Mouse (Mus musculus): Measurements from ENCODE around the gene Gamt. TPM values are rescaled to one million over a fixed set of nuclear protein-coding genes. Genes with fewer than 3 reads are reported as not detected.
A peak's percentile ranks its signal among the peaks of the same experiment; 100 is the strongest.
"Not testable (repeated sequence)": the region's sequence is repeated elsewhere in the genome, so short reads cannot be mapped to it uniquely, and the experiment has no call there.

Gamt gene
- polyA plus RNA-seq, 1 experiment from 2014 or later: 18.7 TPM

DNA sequence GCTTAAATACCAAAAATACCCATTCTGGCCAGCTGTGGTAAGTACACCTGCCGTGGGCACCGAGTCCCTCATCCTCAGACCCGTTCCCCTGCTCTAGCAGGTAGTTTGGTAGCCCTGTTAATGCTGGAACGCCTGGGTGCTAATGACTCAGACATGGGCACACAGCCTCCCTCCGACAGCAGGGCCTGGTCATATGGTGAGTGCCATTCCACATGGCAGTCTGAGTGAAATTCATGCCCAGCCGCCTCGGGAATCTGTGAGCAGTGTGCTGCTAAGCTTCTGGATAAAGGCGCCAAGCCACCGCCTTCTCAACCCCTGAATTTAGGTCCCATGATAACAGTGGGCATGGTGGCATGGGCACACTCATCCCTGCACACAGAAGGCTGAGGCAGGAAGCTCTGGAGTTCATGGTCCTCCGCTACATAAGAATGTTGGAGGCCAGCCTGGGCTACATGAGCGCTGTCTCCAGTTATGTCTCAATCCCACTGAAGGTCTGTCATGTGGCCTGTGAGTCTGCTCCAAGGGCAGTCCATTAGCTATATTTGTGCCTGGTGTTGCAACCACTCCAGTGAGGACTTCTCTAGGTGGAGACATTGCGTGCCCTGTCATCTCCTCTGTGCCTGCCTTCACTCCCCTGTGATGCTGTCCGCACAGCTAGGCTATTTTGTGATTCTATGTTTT is 24.5 kb downstream of the Gamt start:
- 95% methylated on average over 13 of the region's 13 CpGs for WGBS
- ATAC-seq: no peak
- Histone ChIP-seq H3K9me3 (replicated peaks; ENCODE audit: control insufficient read depth, low read length) (no peaks in the 10 kb centered on the region), H3K27ac (ENCODE audit: low read depth, low read length) (no peak overlapping the region), H3K36me3 (ENCODE audit: control insufficient read depth, insufficient read depth, low read length) (peaks cover 98% of the 10 kb centered on the region), H3K4me2 (ENCODE audit: low read length) (no peak overlapping the region), H3K4me1 (ENCODE audit: control insufficient read depth, insufficient read depth, low read length) (peaks cover 8% of the 10 kb centered on the region; the same call in 1 of the 2 replicates), H3K9ac (ENCODE audit: low read length) (no peak overlapping the region), H3K4me3 (ENCODE audit: low read depth, low read length) (no peak overlapping the region), H3K27me3 (replicated peaks; ENCODE audit: control insufficient read depth, insufficient read depth, low read length) (no peaks in the 10 kb centered on the region)
- DNase-seq (ENCODE audit: low spot score): no peak

DNA sequence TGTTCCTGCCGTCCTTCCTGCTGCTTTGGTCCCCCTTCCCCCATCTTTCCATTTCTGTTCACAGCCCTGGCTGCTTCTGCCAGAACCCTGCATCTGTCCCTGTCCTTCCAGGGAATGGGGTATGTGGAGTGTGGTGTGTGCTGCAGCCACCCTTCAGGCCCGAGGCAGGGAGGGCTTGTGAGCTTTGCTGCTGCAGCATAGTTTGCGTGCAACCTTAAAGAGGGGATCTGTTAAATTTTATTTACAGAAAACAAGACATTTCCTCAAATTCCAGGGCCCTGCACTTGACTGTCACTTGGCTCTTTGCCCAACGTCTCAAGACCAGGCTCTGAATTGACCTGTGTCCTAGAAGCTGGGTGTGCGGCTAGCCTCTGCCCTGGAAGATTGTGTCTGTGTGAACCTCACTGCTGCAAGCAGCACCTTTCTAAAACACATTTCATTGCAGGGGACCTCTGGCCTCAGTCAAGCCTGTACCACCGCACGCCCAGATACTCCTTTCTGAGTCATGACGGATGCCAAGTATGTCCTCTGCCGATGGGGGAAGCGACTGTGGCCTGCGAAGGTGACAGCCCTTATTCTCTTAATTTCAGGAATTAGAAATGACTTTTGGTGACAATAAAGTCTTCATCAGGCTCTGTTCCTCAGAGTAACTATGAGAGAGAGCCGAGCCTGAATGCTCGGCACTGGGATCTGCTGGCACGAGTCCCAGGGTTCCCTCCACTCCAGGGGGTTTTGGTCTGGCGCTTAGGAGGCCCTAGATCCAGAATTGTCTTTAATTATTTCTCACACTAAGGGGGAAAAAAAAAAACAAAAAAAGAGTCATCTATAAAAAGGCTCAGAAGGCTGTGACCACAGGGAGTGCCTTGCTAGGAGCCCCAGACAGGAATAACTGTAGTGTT is 32.7 kb downstream of the Gamt start:
- ATAC-seq: no peak
- H3K4me2 ChIP-seq (ENCODE audit: low read length): peak overlapping the region; percentile 95
- peak; percentile 53 for DNase-seq (ENCODE audit: low spot score)
- peak overlapping the region; percentile 96 for H3K9ac ChIP-seq (ENCODE audit: low read length)
- H3K27me3 ChIP-seq (replicated peaks; ENCODE audit: control insufficient read depth, insufficient read depth, low read length): no peaks in the 10 kb centered on the region
- H3K36me3 ChIP-seq (ENCODE audit: control insufficient read depth, insufficient read depth, low read length): peaks cover 36% of the 10 kb centered on the region
- H3K27ac ChIP-seq (ENCODE audit: low read depth, low read length): peak overlapping the region; percentile 95
- no peaks in the 10 kb centered on the region for H3K9me3 ChIP-seq (replicated peaks; ENCODE audit: control insufficient read depth, low read length)
- WGBS: 31% methylated on average over 15 of the region's 15 CpGs
- peaks cover 30% of the 10 kb centered on the region for H3K4me1 ChIP-seq (ENCODE audit: control insufficient read depth, insufficient read depth, low read length)
- peak overlapping the region; percentile 81 for H3K4me3 ChIP-seq (ENCODE audit: low read depth, low read length)

GRCm38 (mm10) chr10:80227166-80227539 is 33.7 kb downstream of the Gamt start:
- ATAC-seq (no peak; the same call in 1 of the 2 replicates), DNase-seq (ENCODE audit: low spot score) (no peak)
- Histone ChIP-seq H3K27ac (ENCODE audit: low read depth, low read length) (peak overlapping the region; percentile 95), H3K4me2 (ENCODE audit: low read length) (peak overlapping the region; percentile 95), H3K4me3 (ENCODE audit: low read depth, low read length) (peak overlapping the region; percentile 81), H3K27me3 (replicated peaks; ENCODE audit: control insufficient read depth, insufficient read depth, low read length) (no peaks in the 10 kb centered on the region), H3K9ac (ENCODE audit: low read length) (peak overlapping the region; percentile 96), H3K36me3 (ENCODE audit: control insufficient read depth, insufficient read depth, low read length) (peaks cover 26% of the 10 kb centered on the region), H3K4me1 (ENCODE audit: control insufficient read depth, insufficient read depth, low read length) (peaks cover 25% of the 10 kb centered on the region), H3K9me3 (replicated peaks; ENCODE audit: control insufficient read depth, low read length) (no peaks in the 10 kb centered on the region)
- 9% methylated on average over 10 of the region's 10 CpGs for WGBS

- H3K9ac ChIP-seq (ENCODE audit: low read length): peak within 1 kb of the TSS; percentile 96
- ATAC-seq (peak; percentile 97), DNase-seq (ENCODE audit: low spot score) (peak; percentile 98)
- no peaks in the 10 kb centered on the region for H3K9me3 ChIP-seq (replicated peaks; ENCODE audit: control insufficient read depth, low read length)
- under 1% methylated on average over 53 of the region's 75 CpGs for WGBS
- H3K4me3 ChIP-seq (ENCODE audit: low read depth, low read length): peak within 1 kb of the TSS; percentile 81
- H3K27ac ChIP-seq (ENCODE audit: low read depth, low read length): peak within 1 kb of the TSS; percentile 95
- peaks cover 21% of the 10 kb centered on the region for H3K36me3 ChIP-seq (ENCODE audit: control insufficient read depth, insufficient read depth, low read length)
- H3K27me3 ChIP-seq (replicated peaks; ENCODE audit: control insufficient read depth, insufficient read depth, low read length): no peaks in the 10 kb centered on the region
- H3K4me2 ChIP-seq (ENCODE audit: low read length): peak within 1 kb of the TSS; percentile 95
- peaks cover 25% of the 10 kb centered on the region for H3K4me1 ChIP-seq (ENCODE audit: control insufficient read depth, insufficient read depth, low read length)
Measured at GRCm38 (mm10) chr10:80226416-80227165, 34.2 kb downstream of the Gamt start, which contains the start of gene Mum1. Mum1 (plus strand) TSS chr10:80226434.

- Histone ChIP-seq H3K9me3 (replicated peaks; ENCODE audit: control insufficient read depth, low read length) (no peaks in the 10 kb centered on the region), H3K27ac (ENCODE audit: low read depth, low read length) (peak overlapping the region; percentile 95), H3K4me2 (ENCODE audit: low read length) (peak overlapping the region; percentile 95), H3K27me3 (replicated peaks; ENCODE audit: control insufficient read depth, insufficient read depth, low read length) (no peaks in the 10 kb centered on the region), H3K4me1 (ENCODE audit: control insufficient read depth, insufficient read depth, low read length) (peaks cover 25% of the 10 kb centered on the region), H3K4me3 (ENCODE audit: low read depth, low read length) (peak overlapping the region; percentile 81), H3K36me3 (ENCODE audit: control insufficient read depth, insufficient read depth, low read length) (peaks cover 17% of the 10 kb centered on the region), H3K9ac (ENCODE audit: low read length) (peak overlapping the region; percentile 49; the same call in 1 of the 2 replicates)
- no peak for DNase-seq (ENCODE audit: low spot score)
- under 1% methylated on average over 14 of the region's 14 CpGs for WGBS
- no peak for ATAC-seq
Measured at GRCm38 (mm10) chr10:80226071-80226415, 34.8 kb downstream of the Gamt start.

GRCm38 (mm10) chr10:80223137-80223536 is 37.7 kb downstream of the Gamt start:
- 89% methylated on average over 2 of the region's 2 CpGs for WGBS
- H3K36me3 ChIP-seq (ENCODE audit: control insufficient read depth, insufficient read depth, low read length); ATAC-seq; H3K4me3 ChIP-seq (ENCODE audit: low read depth, low read length); H3K27ac ChIP-seq (ENCODE audit: low read depth, low read length); DNase-seq (ENCODE audit: low spot score); H3K9me3 ChIP-seq (replicated peaks; ENCODE audit: control insufficient read depth, low read length); H3K9ac ChIP-seq (ENCODE audit: low read length); H3K4me2 ChIP-seq (ENCODE audit: low read length); H3K27me3 ChIP-seq (replicated peaks; ENCODE audit: control insufficient read depth, insufficient read depth, low read length): not testable (repeated sequence)
- peaks cover 13% of the 10 kb centered on the region for H3K4me1 ChIP-seq (ENCODE audit: control insufficient read depth, insufficient read depth, low read length)

DNA sequence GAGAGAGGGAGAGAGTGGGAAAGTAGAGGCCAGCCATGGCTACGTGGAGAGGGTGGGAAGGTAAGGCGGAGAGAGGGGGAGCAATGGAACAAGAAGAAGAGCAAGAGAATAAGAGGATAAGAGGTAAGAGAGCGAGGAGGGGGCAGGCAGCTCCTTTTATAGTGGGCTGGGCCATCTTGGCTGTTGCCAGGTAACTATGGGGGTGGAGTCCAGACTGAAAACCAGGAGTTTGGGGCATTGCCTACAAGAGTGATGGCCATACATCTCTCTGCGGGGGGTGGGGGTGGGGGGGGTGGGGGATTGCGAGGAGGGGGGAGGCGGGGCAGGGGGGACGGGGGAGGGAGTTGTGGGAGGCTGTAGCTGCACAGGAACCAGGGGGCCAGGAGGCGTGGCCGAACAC is 40.1 kb downstream of the Gamt start:
- Histone ChIP-seq H3K4me1 (ENCODE audit: control insufficient read depth, insufficient read depth, low read length) (peaks cover under 1% of the 10 kb centered on the region; the same call in 1 of the 2 replicates), H3K27me3 (replicated peaks; ENCODE audit: control insufficient read depth, insufficient read depth, low read length) (no peaks in the 10 kb centered on the region), H3K36me3 (ENCODE audit: control insufficient read depth, insufficient read depth, low read length) (no peaks in the 10 kb centered on the region), H3K9me3 (replicated peaks; ENCODE audit: control insufficient read depth, low read length) (no peaks in the 10 kb centered on the region), H3K4me3 (ENCODE audit: low read depth, low read length) (no peak overlapping the region), H3K9ac (ENCODE audit: low read length) (no peak overlapping the region), H3K27ac (ENCODE audit: low read depth, low read length) (no peak overlapping the region), H3K4me2 (ENCODE audit: low read length) (no peak overlapping the region)
- ATAC-seq (no peak), DNase-seq (ENCODE audit: low spot score) (no peak)
- WGBS: 47% methylated on average over 8 of the region's 9 CpGs

- H3K27ac ChIP-seq (ENCODE audit: low read depth, low read length): no peak overlapping the region; the same call in 1 of the 2 replicates
Measured at GRCm38 (mm10) chr10:80215048-80215772, 45.6 kb downstream of the Gamt start.

More at GRCm38 (mm10) chr10:80215048-80215772, 45.6 kb downstream of the Gamt start:
- no peak for DNase-seq (ENCODE audit: low spot score)
- no peaks in the 10 kb centered on the region for H3K36me3 ChIP-seq (ENCODE audit: control insufficient read depth, insufficient read depth, low read length)
- no peak for ATAC-seq
- no peak overlapping the region for H3K4me2 ChIP-seq (ENCODE audit: low read length)
- H3K9me3 ChIP-seq (replicated peaks; ENCODE audit: control insufficient read depth, low read length): no peaks in the 10 kb centered on the region
- 14% methylated on average over 16 of the region's 16 CpGs for WGBS
- H3K27me3 ChIP-seq (replicated peaks; ENCODE audit: control insufficient read depth, insufficient read depth, low read length): no peaks in the 10 kb centered on the region
- H3K4me3 ChIP-seq (ENCODE audit: low read depth, low read length): no peak overlapping the region
- H3K4me1 ChIP-seq (ENCODE audit: control insufficient read depth, insufficient read depth, low read length): peaks cover 6% of the 10 kb centered on the region; the same call in 1 of the 2 replicates
- H3K9ac ChIP-seq (ENCODE audit: low read length): peak overlapping the region; percentile 42

All from forebrain, embryonic 14.5 days (tissue).